ENCODE assay signal across 8 mouse cellular contexts in genomic region chr19:21036507-21037425, GRCm38 (mm10).
DNase-seq lines count a peak whose midpoint lies in the region; ATAC-seq and TF ChIP-seq lines count a peak whose summit lies in the region.

No protein-coding gene starts in this region.

- intact Hi-C loops in gastrocnemius, postnatal 36 days (cut with DNase I) = loop anchor here (5.0 to 10.0 kb wide), 3 partner anchors 101 to 528 kb away; partner anchors contain the start of gene Zfand5

- ATAC-seq in forebrain, embryonic 12.5 days (ENCODE audit: low FRiP score) = peak; percentile 80
- ATAC-seq in liver, embryonic 15.5 days (ENCODE audit: insufficient read depth) = 0 out of 2 replicates have a peak, but pooled peaks have one; percentile 19
- ATAC-seq in monocyte, adult 5-6 weeks (replicated peaks; ENCODE audit: insufficient number of reproducible peaks, low FRiP score, low TSS enrichment, poor library complexity, severe bottlenecking) = peak; percentile 40

- DNase-seq in forebrain, embryonic 10.5 days (ENCODE audit: extremely low spot score, low spot score) = no peak
- peak; percentile 59 for DNase-seq in adrenal gland, postnatal 10 days
- peak; percentile 35 to 41 for DNase-seq in gastrocnemius, postnatal 36 days
- peak; percentile 24 for DNase-seq in induced T-regulatory cell, adult 2 months (ENCODE audit: low read depth)
- peak; percentile 57 for DNase-seq in thymus, adult 2 months

- peaks cover 14% of the 10 kb centered on the region for H3K4me1 ChIP-seq in forebrain, embryonic 12.5 days
- peaks cover 18% of the 10 kb centered on the region for H3K4me1 ChIP-seq in forebrain, embryonic 10.5 days
- H3K4me1 ChIP-seq in liver, embryonic 15.5 days (replicated peaks) = peaks cover 5% of the 10 kb centered on the region
- peaks cover 11% of the 10 kb centered on the region for H3K4me1 ChIP-seq in thymus, adult 2 months (replicated peaks; ENCODE audit: control insufficient read depth, insufficient read depth, low read length)

- no peaks in the 10 kb centered on the region for H3K36me3 ChIP-seq in forebrain, embryonic 12.5 days (replicated peaks)
- H3K36me3 ChIP-seq in forebrain, embryonic 10.5 days (replicated peaks) = no peaks in the 10 kb centered on the region
- no peaks in the 10 kb centered on the region for H3K36me3 ChIP-seq in liver, embryonic 15.5 days (replicated peaks)
- H3K36me3 ChIP-seq in thymus, adult 2 months (ENCODE audit: control insufficient read depth, insufficient read depth, low read length) = no peaks in the 10 kb centered on the region

- H3K9me3 ChIP-seq in forebrain, embryonic 12.5 days = no peaks in the 10 kb centered on the region
- no peaks in the 10 kb centered on the region for H3K9me3 ChIP-seq in forebrain, embryonic 10.5 days
- no peaks in the 10 kb centered on the region for H3K9me3 ChIP-seq in liver, embryonic 15.5 days (replicated peaks)

- WGBS in forebrain, embryonic 12.5 days = 73% methylated on average over 14 of the region's 14 CpGs
- 75% methylated on average over 14 of the region's 14 CpGs for WGBS in forebrain, embryonic 10.5 days
- WGBS in liver, embryonic 15.5 days (ENCODE audit: insufficient replicate concordance) = 12% methylated on average over 14 of the region's 14 CpGs
- WGBS in thymus, adult 2 months = 9% methylated on average over 14 of the region's 14 CpGs

- H3K9ac ChIP-seq in forebrain, embryonic 12.5 days = no peak overlapping the region
- no peak overlapping the region for H3K9ac ChIP-seq in liver, embryonic 15.5 days

- no peak overlapping the region for H3K4me3 ChIP-seq in forebrain, embryonic 12.5 days (replicated peaks)
- no peak overlapping the region for H3K4me3 ChIP-seq in forebrain, embryonic 10.5 days
- H3K4me3 ChIP-seq in liver, embryonic 15.5 days (replicated peaks) = no peak overlapping the region
- H3K4me3 ChIP-seq in thymus, adult 2 months (ENCODE audit: control insufficient read depth, insufficient read depth, low read length) = peak overlapping the region; percentile 35

- no peak for TF ChIP-seq CTCF in thymus, adult 2 months (IDR thresholded peaks at IDR 0.05; ENCODE audit: borderline replicate concordance, control insufficient read depth, extremely low read depth, insufficient read depth, low read length, poor library complexity)

- TF ChIP-seq POLR2A in thymus, adult 2 months (IDR thresholded peaks at IDR 0.05; ENCODE audit: control insufficient read depth, extremely low read depth, insufficient read depth, low read length, poor library complexity) = no peak

- H3K27ac ChIP-seq in forebrain, embryonic 12.5 days = no peak overlapping the region
- H3K27ac ChIP-seq in forebrain, embryonic 10.5 days = no peak overlapping the region
- peak overlapping the region; percentile 39; the same call in 1 of the 2 replicates for H3K27ac ChIP-seq in liver, embryonic 15.5 days (replicated peaks)
- peak overlapping the region; percentile 76 for H3K27ac ChIP-seq in thymus, adult 2 months (ENCODE audit: control insufficient read depth, insufficient read depth, low read length)

- no peaks in the 10 kb centered on the region for H3K27me3 ChIP-seq in forebrain, embryonic 12.5 days
- H3K27me3 ChIP-seq in forebrain, embryonic 10.5 days (ENCODE audit: poor library complexity, severe bottlenecking) = no peaks in the 10 kb centered on the region
- no peaks in the 10 kb centered on the region for H3K27me3 ChIP-seq in liver, embryonic 15.5 days
- no peaks in the 10 kb centered on the region for H3K27me3 ChIP-seq in thymus, adult 2 months (ENCODE audit: control insufficient read depth, insufficient read depth, low read length)

- H3K4me2 ChIP-seq in forebrain, embryonic 12.5 days = no peak overlapping the region
- peak overlapping the region; percentile 2; the same call in 1 of the 2 replicates for H3K4me2 ChIP-seq in liver, embryonic 15.5 days

Comparison
In these comparisons a context has a peak if more than half of its experiments do, and no peak if none do; other contexts are left out.
1. ATAC-seq: peak in every context shown above with its lines; median percentile 80 in forebrain, embryonic 12.5 days; 40 in monocyte, adult 5-6 weeks; 19 in liver, embryonic 15.5 days.
2. H3K27ac ChIP-seq: peak in liver, embryonic 15.5 days (single experiment) and thymus, adult 2 months (single experiment); none in forebrain, embryonic 12.5 days (single experiment) and forebrain, embryonic 10.5 days (single experiment).